Mouse (Mus musculus) E14TG2a.4 (cell line): ENCODE measurements around the gene Add2.

Experiments used
- CTCF ChIP-seq: conservative IDR thresholded peaks from 2 replicates; pipeline ENCODE4 v1.5.1; 2014; ENCODE audit warnings: low read length
- NANOG ChIP-seq: IDR thresholded peaks from 2 replicates; pipeline ENCODE4 v1.6.1; 2014; ENCODE audit warnings: borderline replicate concordance, low read length, mixed read lengths

GRCm38 (mm10) chr6:86020948-86021347 is 7.5 kb upstream of the Add2 start:
- TF ChIP-seq CTCF (no peak), NANOG (no peak)
